Mouse (Mus musculus) kidney, adult 18-20 months (tissue): Measurements from ENCODE around the gene Atp5s.

Experiments
- DNase-seq: peaks from one replicate; pipeline ENCODE4 v3.0.0; 2021

Atp5s gene

GRCm38 (mm10) chr12:69781480-69781879, 56.7 kb downstream of the Atp5s start:
- DNase-seq = no peak

- peak; percentile 88 for DNase-seq
These were observed 57.3 kb downstream of the Atp5s start for GRCm38 (mm10) chr12:69781935-69782650.

- DNase-seq = peak; percentile 63
These were observed 58.7 kb downstream of the Atp5s start for GRCm38 (mm10) chr12:69783247-69784025.

GRCm38 (mm10) chr12:69785471-69785870, 60.7 kb downstream of the Atp5s start:
- no peak for DNase-seq

GRCm38 (mm10) chr12:69788380-69788779, 63.6 kb downstream of the Atp5s start:
- no peak for DNase-seq

GRCm38 (mm10) chr12:69789766-69790529, 65.2 kb downstream of the Atp5s start:
- DNase-seq = no peak

GRCm38 (mm10) chr12:69790530-69791505, 66.1 kb downstream of the Atp5s start, which contains the start of gene Cdkl1:
Cdkl1 (minus strand) TSS chr12:69791267.
- peak; percentile 88 for DNase-seq
